Mouse (Mus musculus) mouse embryonic stem cell (cell line): ENCODE results near the gene Pinlyp.
"Not testable (repeated sequence)": the region's sequence is repeated elsewhere in the genome, so short reads cannot be mapped to it uniquely, and the experiment has no call there.

Source experiments
- in situ Hi-C, 2 experiments: fragments of 300-500 bp; cut with MboI; formaldehyde crosslinking; loops; 1 replicate in 1 of 2; 3 replicates in 1 of 2; pipeline ENCODE4 v1.14.3; 2019 to 2020; ENCODE audit warnings: low sequenced_read_pairs in 2 of 2, low pct_unique_long_range_greater_than_20kb in 1 of 2, mixed read lengths in 1 of 2; ENCODE audit not compliant: unreplicated experiment in 1 of 2

Pinlyp gene

DNA sequence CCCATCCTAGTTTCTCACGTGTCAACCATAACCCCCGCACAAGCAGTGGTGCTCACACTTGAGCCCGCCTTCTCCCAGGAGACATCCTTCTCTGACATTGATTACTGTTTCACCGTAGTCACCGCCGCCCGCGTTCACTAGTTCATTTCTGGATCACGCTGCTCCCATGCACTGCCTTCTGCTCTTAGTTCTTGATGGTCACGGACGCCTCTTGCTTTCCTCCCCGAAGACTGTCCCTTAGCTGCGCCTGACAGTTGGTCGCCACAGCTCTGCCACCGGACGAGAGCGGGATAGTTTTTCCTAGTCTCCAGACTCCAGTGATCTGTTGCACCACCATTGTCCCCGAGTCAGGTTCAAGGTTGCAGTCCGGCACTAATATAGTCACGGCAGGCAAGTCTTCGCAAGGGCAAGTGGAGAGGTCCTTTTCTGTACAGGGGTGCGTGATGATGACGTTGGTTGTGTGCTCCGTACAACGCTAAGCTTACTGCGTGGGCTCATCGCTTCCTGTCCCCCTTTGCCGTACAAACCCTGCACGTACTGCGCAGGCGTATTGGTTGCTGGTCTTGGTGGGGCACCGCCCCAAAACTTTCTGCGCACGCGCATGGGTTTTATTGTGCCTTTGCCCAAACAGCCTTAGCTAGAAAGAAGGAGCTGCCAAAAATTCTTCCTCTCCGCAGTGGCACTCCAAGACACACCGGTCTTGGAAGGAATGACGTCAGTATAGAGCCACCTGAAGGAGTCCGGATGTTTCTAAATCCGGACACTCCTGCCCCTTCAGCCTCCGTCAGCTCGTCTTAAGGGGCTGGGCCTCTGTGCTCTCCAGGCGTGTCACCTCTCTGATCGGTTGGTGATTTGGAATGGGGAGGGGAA is 15.6 kb downstream of the Pinlyp start, which contains the start of gene Irgq:
Gene Irgq, plus strand, starts transcription at position 628 of the 870 bp plus-strand sequence.
- in situ Hi-C loops: loop anchor here in 1 of 2 experiments (5.0 kb wide), 2 partner anchors 53 to 67 kb away; no protein-coding TSS in a partner anchor

DNA sequence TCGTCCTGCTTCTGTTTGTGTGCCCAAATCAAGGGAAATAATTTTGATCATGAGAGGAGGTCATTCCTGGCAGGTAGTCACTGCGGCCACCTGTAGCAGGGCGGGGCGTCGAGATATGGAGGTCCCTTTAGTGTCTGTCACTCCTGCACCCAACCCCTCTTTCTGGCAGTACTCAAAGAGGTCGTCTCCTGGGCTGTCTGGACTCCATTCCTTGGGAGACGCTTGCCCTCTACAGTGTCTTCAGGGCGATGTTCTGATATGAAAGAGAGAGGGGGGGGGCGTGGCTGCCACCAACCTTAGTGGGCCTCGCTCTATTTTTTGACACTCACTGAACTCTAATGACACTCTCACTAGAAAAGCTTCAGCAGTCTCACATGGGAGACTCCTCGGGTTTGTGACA is 16.3 kb downstream of the Pinlyp start:
- in situ Hi-C loops: no loop called here

DNA sequence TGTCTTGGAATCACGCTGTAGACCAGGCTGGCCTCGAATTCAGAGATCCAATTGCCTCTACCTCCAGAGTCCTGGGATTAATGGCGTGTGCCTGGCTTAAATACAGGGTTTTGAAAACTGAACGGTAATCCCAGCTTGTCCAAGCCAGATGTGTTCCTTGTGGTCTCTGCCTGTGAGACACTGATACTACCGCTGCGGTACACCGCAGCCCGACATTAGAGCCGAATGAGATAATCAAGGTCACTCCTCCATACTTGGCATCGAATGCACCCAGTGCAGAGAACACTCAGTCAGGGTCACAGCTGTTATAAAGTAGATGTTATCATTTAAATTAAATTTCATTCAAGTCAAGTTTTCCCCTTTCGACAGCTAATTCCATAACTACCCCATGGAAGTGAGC is 17.1 kb downstream of the Pinlyp start:
- in situ Hi-C loops: no loop called here

DNA sequence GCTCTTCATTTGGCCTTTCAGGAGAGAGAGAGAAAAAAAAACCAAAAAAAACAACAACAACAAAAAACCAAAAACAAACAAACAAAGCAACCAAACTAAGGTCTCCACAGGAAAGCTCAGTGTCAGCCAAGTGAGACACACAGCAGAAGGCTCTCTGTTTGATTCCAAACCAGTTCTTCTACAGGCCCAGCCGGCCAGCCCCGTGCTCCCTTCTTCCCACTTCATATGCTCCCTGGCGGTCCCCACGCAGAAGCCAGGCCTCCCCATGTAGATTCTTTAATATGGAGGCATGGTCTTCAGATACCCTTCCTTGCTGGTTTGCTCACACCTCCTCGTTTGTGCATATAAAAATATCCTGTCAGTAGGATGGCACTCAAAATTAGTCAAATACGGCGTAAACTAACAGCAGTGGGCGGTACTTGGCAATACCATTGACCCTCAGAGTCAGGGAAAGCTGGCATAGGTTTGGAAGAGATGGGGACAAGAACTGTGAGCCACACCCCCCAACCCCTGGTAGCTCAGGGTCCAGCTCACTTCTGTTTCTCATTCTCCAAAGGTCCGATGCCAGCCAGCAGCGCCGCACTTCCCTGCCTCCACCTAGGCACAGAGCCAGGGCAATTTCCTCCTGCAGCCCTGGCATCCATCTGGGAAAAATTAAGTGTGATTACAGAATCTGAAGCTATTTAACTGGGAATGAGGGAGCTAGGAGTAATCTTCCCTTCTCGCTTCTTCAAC is 20.1 kb downstream of the Pinlyp start:
- in situ Hi-C loops: no loop called here

DNA sequence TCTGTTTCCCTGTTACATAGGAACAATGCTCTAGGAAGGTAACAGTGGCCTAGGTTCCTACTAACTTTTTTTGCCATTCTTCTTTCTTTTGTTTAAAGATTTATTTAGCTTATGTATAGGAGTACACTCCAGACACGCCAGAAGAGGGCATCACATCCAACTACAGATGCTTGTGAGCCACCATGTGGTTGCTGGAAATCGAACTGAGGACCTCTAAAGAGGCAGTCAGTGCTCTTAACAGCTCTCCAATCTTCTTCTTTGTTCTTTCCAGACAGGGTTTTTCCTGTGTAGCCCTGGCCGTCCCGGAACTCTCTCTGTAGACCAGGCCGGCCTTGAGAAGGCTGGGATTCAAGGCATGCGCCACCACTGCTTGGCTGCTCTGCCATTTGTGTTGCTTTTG is 20.9 kb downstream of the Pinlyp start:
- in situ Hi-C loops: no loop called here

DNA sequence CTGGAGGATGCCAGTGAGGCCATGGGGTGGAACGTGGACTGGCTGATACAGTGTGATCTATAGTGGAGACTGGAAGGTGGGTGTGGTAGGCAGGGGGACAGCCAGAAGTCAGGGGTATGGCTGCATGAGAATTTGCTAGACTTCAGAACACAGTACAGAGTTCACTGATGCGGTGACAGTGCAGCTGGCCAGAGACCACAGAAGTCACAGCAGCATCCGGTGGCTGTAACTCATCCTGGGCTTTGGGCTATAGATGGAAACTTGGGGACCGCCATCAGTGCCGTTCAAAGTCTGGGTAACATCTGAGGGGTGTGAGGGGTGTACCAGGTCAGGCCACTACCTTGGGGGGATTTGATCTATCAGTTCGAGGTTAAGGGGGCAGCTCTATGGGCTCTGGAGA is 22.2 kb downstream of the Pinlyp start:
- in situ Hi-C loops: no loop called here

DNA sequence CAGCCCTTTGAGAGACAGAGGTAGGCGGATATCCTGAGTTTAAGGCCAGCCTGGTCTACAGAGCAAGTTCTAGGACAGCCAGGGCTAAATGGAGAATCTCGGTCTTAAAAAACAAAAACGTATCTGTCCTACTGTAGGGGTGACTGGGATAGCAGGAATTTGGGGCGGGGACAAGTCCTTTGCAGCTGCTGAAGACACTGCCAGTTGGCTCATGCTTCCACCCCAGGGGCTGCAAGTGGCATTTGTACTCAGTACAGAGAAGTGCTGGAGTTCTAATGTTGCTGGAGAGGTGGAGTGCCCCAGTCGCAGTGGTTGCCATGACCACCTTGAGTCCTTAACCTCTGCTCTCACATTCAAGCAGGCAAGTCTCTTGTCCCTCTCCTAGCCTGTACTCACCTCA is 23.1 kb downstream of the Pinlyp start:
- in situ Hi-C loops: no loop called here

DNA sequence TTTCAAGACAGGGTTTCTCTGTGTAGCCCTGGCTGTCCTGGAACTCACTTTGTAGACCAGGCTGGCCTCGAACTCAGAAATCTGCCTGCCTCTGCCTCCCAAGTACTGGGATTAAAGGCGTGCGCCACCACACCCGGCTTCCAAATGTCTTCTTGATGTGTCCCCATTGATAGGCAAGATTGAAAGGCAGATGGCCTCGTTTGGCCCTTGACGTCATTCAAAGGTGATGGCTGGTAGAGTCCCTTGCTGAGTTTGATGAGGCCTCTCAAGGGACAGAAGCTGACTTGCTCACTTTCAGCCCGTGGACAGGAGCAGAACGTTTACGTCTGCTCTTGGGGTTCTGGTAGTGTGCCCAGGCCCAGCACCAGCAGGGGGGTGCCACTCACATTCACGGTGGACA is 25.9 kb downstream of the Pinlyp start:
- in situ Hi-C loops: not testable (repeated sequence)

DNA sequence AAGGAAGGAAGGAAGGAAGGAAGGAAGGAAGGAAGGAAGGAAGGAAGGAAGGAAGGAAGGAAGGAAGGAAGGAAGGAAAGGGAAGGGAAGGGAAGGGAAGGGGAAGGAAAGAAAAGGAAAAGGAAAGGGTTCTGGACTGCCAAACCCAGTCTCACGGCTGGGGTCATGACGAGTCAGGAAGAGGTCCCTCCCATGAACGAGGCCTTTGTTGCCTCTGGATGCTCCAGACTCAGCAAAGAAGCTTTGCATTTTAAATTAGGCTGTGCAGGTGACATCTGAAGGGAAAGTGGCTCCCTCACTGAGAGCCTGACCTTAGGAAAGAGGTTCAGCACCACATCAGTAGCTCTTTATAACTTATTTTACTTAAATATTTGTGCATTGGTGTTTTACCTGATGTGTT is 26.8 kb downstream of the Pinlyp start:
- in situ Hi-C loops: no loop called here

DNA sequence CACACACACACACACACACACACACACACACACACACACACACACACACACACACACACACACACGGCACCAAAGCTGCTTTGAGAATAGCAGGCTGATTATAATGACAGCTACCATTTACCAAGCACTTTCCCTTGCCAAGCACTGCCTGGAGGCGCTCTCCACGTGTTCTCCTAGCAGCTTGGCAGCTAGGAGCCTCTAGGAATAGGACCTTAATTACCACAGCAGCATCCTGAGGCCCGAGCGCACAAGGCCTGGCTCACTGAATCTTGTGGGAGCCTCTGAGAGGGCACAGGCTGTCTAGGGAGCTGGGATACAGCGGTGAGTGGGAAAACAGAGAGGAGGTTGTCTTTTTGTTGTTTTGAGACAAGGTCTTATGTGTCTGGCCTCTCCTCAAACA is 28.3 kb downstream of the Pinlyp start:
- in situ Hi-C loops: no loop called here

DNA sequence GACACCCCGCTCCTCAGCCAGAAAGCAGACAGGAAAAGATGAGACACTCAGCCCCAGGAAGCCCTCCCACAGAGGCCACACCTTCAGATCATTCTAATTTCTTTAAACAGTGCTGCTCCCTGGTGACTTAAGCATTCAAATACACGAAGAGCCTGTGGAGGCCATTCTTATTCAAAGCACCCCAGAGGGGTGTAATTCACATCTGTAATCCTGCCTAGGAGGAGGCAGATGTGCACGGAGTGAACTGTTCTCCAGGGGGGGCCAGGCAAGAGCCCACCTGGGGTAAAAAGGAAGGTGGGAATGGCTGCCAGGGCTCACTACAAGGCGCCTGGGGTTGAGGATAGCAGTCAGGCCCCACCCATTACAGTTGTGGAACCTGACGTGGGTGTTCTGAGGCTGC is 28.8 kb downstream of the Pinlyp start:
- in situ Hi-C loops: no loop called here

DNA sequence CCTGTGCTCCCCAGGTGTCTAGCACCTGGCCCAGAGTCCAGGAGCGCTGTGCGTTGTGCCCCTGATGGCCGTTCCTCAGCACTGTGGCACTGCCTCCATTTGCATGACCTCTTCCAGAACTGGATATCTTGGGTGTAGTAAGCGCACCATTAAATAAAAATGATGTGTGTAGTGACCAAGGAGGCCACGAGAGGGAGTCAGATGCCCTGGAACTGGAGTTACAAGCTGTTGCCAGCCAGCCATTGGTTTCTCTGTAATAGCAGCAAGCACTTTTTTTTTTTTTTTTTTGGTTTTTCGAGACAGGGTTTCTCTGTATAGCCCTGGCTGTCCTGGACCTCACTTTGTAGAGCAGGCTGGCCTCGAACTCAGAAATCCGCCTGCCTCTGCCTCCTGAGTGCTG is 29.6 kb downstream of the Pinlyp start:
- in situ Hi-C loops: not testable (repeated sequence)

DNA sequence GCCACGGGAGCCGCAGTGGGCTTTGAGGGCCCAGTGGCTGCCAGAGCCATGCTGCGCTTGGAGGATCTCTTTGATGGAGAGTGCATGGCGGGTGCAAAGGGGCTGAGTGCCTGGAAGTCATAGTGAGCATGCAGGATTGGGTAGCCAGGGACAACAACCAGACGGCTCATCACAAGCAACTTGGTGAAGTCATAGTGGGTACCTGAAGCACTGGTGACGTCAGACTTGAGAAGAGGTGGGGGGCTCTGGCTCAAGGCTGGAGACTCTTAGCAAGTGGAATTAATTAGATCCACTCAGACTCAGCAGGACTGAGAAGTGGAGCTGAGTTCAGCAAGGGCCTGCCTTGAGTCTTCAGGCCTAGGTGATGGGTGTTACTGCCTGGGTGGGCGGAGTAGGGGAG is 33.6 kb downstream of the Pinlyp start, which contains the start of gene AC161166.1:
Gene AC161166.1, minus strand, starts transcription at position 101 of the 400 bp plus-strand sequence.
- in situ Hi-C loops: no loop called here

DNA sequence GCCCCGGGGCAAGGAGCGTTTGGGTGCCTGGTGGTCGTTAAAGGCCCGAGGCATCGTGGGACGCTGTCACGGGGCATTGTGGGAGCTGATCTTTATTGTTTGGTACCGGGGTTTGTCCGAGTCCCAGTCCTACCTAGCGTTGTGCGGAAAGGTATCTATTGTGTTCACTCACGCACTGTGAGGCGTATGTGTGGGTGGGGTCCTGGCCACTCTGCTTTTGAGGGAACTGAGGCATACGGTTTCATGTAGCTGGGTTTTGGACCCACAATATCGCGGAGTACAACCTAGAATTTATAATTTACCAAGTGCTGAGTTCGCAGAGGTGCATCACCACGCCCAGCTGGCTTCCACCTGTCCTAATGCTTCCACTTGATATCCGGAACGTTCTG is 38.2 kb downstream of the Pinlyp start:
- in situ Hi-C loops: no loop called here

DNA sequence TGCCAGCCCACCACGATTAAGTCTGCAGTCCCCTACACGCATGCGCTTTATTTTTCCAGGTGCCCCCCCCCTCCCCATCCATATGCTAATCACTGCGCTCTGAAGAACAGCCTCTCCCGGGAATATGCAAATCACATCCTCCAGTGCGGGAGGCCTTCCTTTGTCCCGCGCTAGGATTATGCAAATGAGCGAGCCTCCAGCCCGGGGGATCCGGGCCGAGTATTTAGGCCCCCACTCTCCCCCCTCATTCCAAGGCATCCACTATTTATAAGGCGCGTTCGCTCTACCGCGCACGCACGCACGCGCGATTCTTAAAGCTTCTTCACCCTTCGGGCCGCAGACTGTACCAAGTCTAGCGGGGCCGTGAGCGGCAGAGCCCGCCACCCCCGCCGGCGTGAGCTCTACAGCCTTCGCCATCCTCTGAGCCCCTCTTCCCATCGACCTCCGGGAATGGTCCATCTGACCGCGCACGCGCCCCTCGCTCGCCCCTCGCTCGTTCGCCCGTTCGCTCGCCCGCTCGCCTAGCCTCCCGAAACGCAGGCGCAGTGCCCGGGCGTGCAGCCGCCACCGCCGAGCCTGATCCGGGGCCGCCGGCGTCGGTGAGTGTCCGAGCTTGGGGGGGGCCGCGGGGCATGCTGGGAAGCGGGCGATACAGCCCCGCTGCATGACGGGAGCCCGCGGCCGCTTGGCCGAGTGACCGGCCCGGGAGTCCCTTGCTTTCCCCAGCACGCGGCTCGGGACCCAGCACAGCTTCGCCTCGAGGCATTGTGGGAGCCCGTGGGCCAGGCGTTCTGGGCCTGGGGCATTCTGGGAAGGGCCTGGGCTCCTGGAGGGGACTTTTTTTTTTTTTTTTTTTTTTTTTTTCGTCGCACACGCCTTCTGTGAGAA is 38.8 kb downstream of the Pinlyp start, which contains the start of gene Zfp428:
Gene Zfp428, plus strand, starts transcription at position 169 of the 888 bp plus-strand sequence.
- in situ Hi-C loops: no loop called here

DNA sequence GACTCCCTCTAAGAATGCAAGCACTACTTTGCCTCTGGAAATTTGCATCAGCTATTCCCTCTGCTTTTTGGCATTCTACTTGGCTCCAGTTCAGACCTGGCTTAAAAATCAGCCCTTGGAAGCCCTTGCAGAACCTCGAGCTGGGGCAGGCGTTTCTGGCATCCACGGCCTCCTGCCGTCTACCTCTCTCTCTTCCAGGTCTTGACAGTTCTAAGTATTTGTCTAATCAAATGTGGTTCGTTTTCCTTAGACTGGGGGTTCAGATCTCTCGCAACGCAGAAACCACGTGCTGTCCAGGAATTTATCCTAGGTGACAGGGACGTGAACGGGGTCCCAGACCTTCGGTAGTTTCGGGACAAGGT is 39.5 kb downstream of the Pinlyp start:
- in situ Hi-C loops: no loop called here

DNA sequence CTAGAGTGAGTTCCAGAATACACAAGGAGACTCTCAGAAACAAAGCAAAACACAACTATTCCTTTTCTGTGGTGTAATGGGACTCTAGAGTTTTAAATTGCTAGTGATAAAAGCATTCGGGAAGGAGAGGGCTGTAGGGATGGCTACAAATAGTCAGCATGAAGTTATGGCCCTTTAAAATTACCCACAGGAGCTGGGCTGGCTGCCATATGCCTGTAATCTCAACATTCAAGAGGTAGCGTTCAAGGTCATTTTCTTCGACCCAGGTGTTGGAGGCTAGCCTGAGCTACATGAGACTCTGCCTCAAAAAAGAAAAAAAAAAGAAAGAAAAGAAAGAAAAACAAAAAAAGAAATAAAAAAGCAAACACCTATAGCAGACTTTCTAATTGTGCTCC is 39.9 kb downstream of the Pinlyp start:
- in situ Hi-C loops: no loop called here

DNA sequence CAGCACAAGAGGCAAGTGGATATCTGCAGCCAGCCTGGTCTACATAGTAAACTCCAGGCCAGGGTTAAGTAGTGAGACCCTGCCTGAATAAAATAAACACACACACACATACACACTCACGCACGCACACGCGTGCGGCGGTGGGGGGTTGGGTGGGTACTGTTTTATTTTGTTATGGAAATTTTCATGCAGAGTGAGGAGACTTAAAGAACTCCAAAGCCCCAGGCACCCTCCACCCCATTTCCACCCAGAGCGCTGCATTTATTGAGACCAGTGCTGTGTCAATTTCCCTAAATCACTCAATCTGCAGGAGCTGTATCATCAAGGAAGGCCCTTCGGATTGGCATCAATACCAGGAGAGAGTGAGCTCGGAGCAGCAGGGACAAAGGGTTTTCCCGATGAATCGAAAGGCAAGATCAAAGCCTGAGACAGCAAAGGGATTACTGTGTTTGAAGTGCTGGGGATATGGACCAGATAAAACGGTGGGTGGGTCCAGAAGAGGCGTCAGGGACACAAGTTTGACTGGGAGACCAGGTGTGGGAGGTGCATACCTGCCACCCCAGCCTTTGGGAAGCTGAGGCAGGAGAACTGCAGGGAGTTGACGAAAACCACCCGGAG is 40.4 kb downstream of the Pinlyp start:
- in situ Hi-C loops: no loop called here
